Mouse (Mus musculus): ENCODE results near the gene Olfr1222. TPM values are rescaled to one million over a fixed set of nuclear protein-coding genes. Genes with fewer than 3 reads are reported as not detected.

The Olfr1222 gene
- polyA plus RNA-seq (2017; shearing (Covaris generic)): under 1 TPM in 1 of 2 experiments, not detected in 1; 0.07 TPM

DNA sequence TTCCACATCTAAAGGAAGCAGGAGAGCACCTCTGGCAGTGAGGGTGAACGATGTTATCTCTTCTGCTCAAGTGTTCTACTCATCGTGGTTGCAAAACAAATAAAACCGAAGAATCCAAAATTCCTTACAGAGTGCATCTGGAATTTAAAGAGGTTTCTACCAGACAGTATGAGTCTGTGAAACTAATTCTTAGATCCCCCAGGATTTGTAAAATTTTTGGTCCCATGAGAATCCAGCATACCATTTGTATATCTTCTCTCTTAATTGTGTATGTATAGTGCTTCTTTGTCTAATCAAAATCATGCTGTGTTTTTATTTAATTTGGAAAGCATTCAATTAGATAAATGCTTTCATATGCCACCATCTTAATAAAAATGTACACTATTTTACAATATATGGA, at the start of gene Olfr1222:
TSS of gene Olfr1222 (minus strand) at position 101 of the 400 bp plus-strand sequence.

DNA sequence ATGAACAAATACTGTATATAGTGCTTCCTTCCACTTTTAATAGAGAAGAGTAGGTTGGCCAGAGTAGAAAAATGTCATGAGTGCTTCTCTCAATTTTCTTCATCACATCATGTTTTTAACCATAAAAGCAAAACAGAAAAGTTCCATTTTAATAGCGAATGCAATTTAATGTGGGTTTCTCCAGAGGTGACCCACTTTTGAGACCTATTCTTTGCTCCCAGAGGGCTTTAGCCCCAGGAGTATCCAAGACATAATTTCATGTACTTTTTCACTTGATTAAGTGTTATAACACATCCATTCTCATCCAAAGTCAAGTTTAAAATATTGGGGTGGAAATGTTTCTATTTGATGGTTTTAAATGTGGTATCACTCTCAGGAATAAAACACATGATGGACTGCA, 41.7 kb upstream of the Olfr1222 start, which contains the start of gene Olfr1225:
TSS of gene Olfr1225 (minus strand) at position 101 of the 400 bp plus-strand sequence.

DNA sequence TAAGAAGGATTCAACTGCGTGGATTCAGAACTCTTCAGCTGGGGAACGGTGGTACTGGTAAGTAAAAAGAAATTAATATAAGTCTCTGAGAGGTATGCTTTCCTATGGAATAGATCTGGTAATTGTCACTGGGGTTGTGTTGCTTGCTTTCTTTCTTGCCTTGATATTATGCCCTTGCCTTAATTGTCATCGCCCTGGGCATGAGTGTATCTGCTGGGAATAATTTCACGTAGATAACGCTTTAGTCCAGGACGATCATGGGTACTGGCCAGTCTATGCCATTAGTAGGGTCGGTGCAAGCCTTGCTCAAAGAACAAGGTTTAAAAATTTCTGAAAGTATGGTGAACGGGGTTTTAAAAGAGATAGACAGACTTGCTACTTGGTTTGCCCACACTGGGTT, 31.1 kb upstream of the Olfr1222 start, which contains the start of gene Olfr1224-ps1:
TSS of gene Olfr1224-ps1 (minus strand) at position 101 of the 400 bp plus-strand sequence.

DNA sequence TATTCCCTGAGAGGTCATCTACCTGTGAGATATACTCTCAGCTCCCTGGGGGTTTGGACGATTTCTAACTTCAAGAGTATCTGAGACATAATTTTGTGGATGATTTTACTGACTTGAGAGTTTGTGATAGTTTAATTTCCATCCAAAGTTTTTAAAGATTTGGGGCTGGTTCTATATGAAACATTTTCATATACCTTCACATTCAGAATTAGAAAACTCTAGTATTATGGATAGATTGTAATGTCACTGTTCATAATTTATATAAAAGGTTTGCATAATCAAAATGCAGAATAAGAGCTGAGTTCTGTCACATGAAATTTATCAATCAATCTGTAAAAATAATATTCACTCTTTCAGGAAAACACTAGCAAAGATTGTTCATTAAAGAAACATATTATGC, 18.6 kb upstream of the Olfr1222 start, which contains the start of gene Olfr1223:
TSS of gene Olfr1223 (minus strand) at position 101 of the 400 bp plus-strand sequence.

DNA sequence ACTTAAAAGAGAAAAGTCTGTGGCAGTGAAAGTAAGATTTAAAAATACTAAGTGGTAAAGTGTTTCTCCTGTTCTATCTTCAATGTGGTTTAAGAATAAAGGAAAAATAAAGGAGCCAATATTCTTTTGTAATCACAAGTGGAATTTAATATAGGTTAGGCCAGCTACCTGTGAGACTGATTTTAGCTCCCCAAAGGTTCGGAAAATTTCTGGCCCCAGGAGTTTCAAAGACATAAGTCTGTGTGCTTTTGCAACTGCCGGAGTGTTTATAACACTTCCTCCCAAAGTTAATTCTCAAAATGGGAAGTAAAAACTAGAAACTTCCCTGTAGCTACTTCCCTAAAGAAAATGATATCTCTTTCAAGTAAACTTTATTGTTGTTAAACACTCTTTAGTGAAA, 15.7 kb downstream of the Olfr1222 start, which contains the start of gene Olfr1221:
TSS of gene Olfr1221 (minus strand) at position 101 of the 400 bp plus-strand sequence.

DNA sequence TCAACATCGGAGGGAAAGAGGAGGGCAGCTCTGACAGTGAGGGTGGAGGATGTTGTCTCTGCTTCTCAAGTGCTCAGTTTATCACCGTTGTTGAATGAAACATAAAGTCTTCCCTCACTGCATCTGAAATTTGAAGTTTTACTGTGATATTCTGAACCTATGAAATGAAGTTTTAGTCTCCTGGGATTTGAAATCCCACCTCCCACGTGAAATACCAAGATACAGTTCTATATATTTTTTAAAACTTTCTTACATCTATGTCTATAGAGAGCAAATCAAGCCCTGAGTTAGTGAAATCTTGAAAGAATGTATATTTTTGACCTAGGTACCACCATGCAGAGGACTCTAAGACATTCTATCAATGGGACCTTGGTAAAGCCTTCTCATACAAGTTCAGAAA, 26.1 kb downstream of the Olfr1222 start, which contains the start of gene Olfr1220:
TSS of gene Olfr1220 (minus strand) at position 101 of the 400 bp plus-strand sequence.

DNA sequence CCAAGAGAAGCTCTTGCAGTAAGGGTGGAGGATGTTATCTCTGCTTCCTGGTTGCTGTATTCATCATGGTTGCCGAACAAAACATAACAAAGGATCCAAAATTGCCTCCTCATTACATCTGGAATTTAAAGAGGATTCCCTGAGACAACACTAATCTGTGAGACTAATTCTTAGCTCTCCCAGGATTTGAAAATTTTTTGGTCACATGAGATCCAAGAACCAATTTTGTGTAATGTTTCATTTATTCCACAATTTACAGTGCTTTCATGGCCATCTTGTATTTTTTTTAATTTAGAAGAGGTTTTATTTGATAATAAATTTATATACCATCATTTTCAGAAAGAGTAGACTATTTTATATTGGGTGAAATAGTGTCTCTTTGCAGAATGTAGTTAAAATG, 49.4 kb downstream of the Olfr1222 start, which contains the start of gene Olfr1219:
TSS of gene Olfr1219 (minus strand) at position 101 of the 400 bp plus-strand sequence.

Other genes starting within 250 kb of the Olfr1222 start
- under 1 TPM in 1 of 2 experiments, not detected in 1; 0.28 TPM for gene Olfr1208, start 230.7 kb downstream of the Olfr1222 start, polyA plus RNA-seq (2017; shearing (Covaris generic))
- gene Olfr1209, start 217.9 kb downstream of the Olfr1222 start, polyA plus RNA-seq (2017; shearing (Covaris generic)): under 1 TPM in 1 of 2 experiments, not detected in 1; 0.05 TPM
- gene Olfr1211, start 194.9 kb downstream of the Olfr1222 start, polyA plus RNA-seq (2017; shearing (Covaris generic)): not detected
- gene Olfr1212, start 179.1 kb downstream of the Olfr1222 start, polyA plus RNA-seq (2017; shearing (Covaris generic)): not detected
- gene Gm13762, start 152.8 kb downstream of the Olfr1222 start, polyA plus RNA-seq (2017; shearing (Covaris generic)): not detected
- not detected for gene Olfr1214, start 140.4 kb downstream of the Olfr1222 start, polyA plus RNA-seq (2017; shearing (Covaris generic))
- gene Olfr1215, start 126.1 kb downstream of the Olfr1222 start, polyA plus RNA-seq (2017; shearing (Covaris generic)): under 1 TPM in 1 of 2 experiments, not detected in 1; 0.23 TPM
- gene Olfr1216, start 114.7 kb downstream of the Olfr1222 start, polyA plus RNA-seq (2017; shearing (Covaris generic)): not detected
- under 1 TPM in 1 of 2 experiments, not detected in 1; 0.19 TPM for gene Olfr1217, start 101.0 kb downstream of the Olfr1222 start, polyA plus RNA-seq (2017; shearing (Covaris generic))
- not detected for gene Olfr1218, start 71.9 kb downstream of the Olfr1222 start, polyA plus RNA-seq (2017; shearing (Covaris generic))
- gene Olfr1219, start 49.5 kb downstream of the Olfr1222 start, polyA plus RNA-seq (2017; shearing (Covaris generic)): not detected
- under 1 TPM in 1 of 2 experiments, not detected in 1; 0.17 TPM for gene Olfr1220, start 26.2 kb downstream of the Olfr1222 start, polyA plus RNA-seq (2017; shearing (Covaris generic))
- not detected for gene Olfr1221, start 15.8 kb downstream of the Olfr1222 start, polyA plus RNA-seq (2017; shearing (Covaris generic))
- under 1 TPM; 0.13 to 0.37 TPM for gene Olfr1223, start 18.5 kb upstream of the Olfr1222 start, polyA plus RNA-seq (2017; shearing (Covaris generic))
- under 1 TPM in 1 of 2 experiments, not detected in 1; 0.23 TPM for gene Olfr1224-ps1, start 31.0 kb upstream of the Olfr1222 start, polyA plus RNA-seq (2017; shearing (Covaris generic))
- not detected for gene Olfr1225, start 41.6 kb upstream of the Olfr1222 start, polyA plus RNA-seq (2017; shearing (Covaris generic))
- gene Olfr1226, start 67.0 kb upstream of the Olfr1222 start, polyA plus RNA-seq (2017; shearing (Covaris generic)): not detected
- under 1 TPM in 1 of 2 experiments, not detected in 1; 0.32 TPM for gene Olfr1228, start 121.0 kb upstream of the Olfr1222 start, polyA plus RNA-seq (2017; shearing (Covaris generic))
- gene Olfr1229, start 155.0 kb upstream of the Olfr1222 start, polyA plus RNA-seq (2017; shearing (Covaris generic)): not detected
- not detected for gene Olfr1230, start 164.2 kb upstream of the Olfr1222 start, polyA plus RNA-seq (2017; shearing (Covaris generic))
- gene Olfr1231, start 174.0 kb upstream of the Olfr1222 start, polyA plus RNA-seq (2017; shearing (Covaris generic)): under 1 TPM in 1 of 2 experiments, not detected in 1; 0.31 TPM
- not detected for gene Olfr1232, start 196.6 kb upstream of the Olfr1222 start, polyA plus RNA-seq (2017; shearing (Covaris generic))
- gene Olfr1233, start 209.3 kb upstream of the Olfr1222 start, polyA plus RNA-seq (2017; shearing (Covaris generic)): under 1 TPM in 1 of 2 experiments, not detected in 1; 0.04 TPM
- gene Olfr1234, start 231.8 kb upstream of the Olfr1222 start, polyA plus RNA-seq (2017; shearing (Covaris generic)): under 1 TPM in 1 of 2 experiments, not detected in 1; 0.31 TPM

All from activated CD4-positive, CD25-positive, alpha-beta regulatory T cell (primary cell).